Mouse (Mus musculus): ENCODE results near the gene Kcnh3.

GRCm38 (mm10) chr15:99194358-99194757 is 30.3 kb upstream of the Kcnh3 start:
- TF ChIP-seq CTCF (IDR thresholded peaks at IDR 0.05; ENCODE audit: low read depth, low read length): no peak
- TF ChIP-seq POLR2A (IDR thresholded peaks at IDR 0.05; ENCODE audit: borderline replicate concordance, low read depth, low read length): no peak
